Mouse (Mus musculus) lung, postnatal 0 days (tissue): ENCODE measurements around the gene Vps8.

Experiments
- CTCF ChIP-seq: IDR thresholded peaks from 2 replicates; pipeline ENCODE4 v1.5.1; 2016; ENCODE audit warnings: antibody characterized with exemption, mild to moderate bottlenecking
- EP300 ChIP-seq: IDR thresholded peaks from 2 replicates; pipeline ENCODE4 v1.6.1; 2016; ENCODE audit warnings: antibody characterized with exemption, mild to moderate bottlenecking, control low read depth

- TF ChIP-seq EP300 (no peak), CTCF (no peak)
Measured at GRCm38 (mm10) chr16:21687406-21687805, 264.5 kb downstream of the Vps8 start.
